Mouse (Mus musculus): ENCODE data around the gene Metrnl. TPM values are rescaled to one million over a fixed set of nuclear protein-coding genes. Genes with fewer than 3 reads are reported as not detected.

Metrnl gene
- polyA plus RNA-seq, 1 experiment, result 200 TPM

DNA sequence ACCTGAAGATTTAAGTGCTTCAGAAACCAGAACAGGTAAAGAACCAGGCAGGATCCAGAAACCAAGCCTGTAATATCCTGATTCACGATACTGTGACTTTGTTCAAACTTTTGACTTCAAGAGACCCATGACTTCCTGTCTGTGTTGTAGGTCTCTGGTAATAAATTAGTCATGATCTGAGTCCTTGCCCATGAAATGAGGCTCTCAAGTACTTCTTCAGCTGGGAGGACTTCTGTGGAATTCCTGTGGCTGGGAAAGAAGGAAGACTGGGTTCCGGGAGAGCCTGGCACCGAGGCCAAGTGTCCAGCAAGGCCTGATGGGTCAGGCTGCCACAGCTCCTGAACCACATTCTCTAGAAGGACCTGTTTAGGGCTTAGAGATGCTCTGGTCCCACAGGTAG lies 19.4 kb downstream of the Metrnl start:
- TF ChIP-seq POLR2A (IDR thresholded peaks at IDR 0.05; ENCODE audit: borderline replicate concordance, low read depth, low read length), result no peak
- TF ChIP-seq CTCF (IDR thresholded peaks at IDR 0.05; ENCODE audit: low read depth, low read length), result no peak
- Histone ChIP-seq H3K4me1 (ENCODE audit: control insufficient read depth, insufficient read depth, low read length) (peaks cover 56% of the 10 kb centered on the region), H3K27ac (ENCODE audit: insufficient read depth, low read depth, low read length) (peak overlapping the region; percentile 5; the same call in 1 of the 2 replicates), H3K4me3 (ENCODE audit: insufficient read depth, low read length) (no peak overlapping the region)

DNA sequence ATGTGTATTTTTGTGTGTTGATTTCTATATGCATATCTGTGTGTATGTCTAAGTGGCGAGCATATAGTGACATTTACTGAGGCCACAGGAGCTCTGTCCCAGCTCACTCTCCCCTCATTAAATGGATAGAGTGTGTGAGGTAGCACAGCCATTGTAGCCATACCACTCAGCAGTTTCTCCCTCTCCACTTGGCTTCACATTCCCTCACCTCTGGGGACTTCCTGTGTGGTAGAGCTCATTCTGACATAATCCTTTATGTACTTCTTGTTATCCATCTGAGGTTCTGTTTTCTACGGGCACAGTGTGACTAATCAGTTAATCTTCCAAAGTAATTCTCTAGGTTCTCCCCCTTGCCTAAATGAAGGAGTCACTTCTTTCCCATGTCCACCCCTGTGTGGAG lies 21.1 kb downstream of the Metrnl start:
- H3K4me3 ChIP-seq (ENCODE audit: insufficient read depth, low read length), result no peak overlapping the region
- H3K27ac ChIP-seq (ENCODE audit: insufficient read depth, low read depth, low read length), result peak overlapping the region; percentile 34
- peaks cover 61% of the 10 kb centered on the region for H3K4me1 ChIP-seq (ENCODE audit: control insufficient read depth, insufficient read depth, low read length)
- no peak for TF ChIP-seq POLR2A (IDR thresholded peaks at IDR 0.05; ENCODE audit: borderline replicate concordance, low read depth, low read length)
- TF ChIP-seq CTCF (IDR thresholded peaks at IDR 0.05; ENCODE audit: low read depth, low read length), result no peak

DNA sequence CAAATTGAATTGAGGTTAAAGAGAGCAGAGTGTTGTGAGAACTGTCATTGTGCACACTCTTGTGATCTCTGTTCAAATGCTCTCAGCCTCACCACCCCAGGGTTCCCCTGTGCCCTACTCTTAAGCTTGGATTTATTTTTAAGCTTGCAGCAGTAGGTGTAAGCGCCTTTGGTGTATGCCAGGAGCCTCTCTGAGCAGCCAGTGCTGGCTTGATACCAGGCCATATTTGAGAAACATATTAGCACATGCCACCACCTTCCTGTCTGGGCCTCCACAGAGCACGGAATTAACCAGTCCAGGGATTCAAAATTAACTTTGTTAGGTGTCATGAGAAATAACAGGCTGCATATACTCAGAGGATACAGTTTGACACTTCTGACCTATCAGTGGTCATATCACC lies 25.3 kb downstream of the Metrnl start:
- TF ChIP-seq POLR2A (IDR thresholded peaks at IDR 0.05; ENCODE audit: borderline replicate concordance, low read depth, low read length) (no peak), CTCF (IDR thresholded peaks at IDR 0.05; ENCODE audit: low read depth, low read length) (no peak)
- peaks cover 37% of the 10 kb centered on the region for H3K4me1 ChIP-seq (ENCODE audit: control insufficient read depth, insufficient read depth, low read length)
- H3K4me3 ChIP-seq (ENCODE audit: insufficient read depth, low read length), result no peak overlapping the region
- H3K27ac ChIP-seq (ENCODE audit: insufficient read depth, low read depth, low read length), result no peak overlapping the region

DNA sequence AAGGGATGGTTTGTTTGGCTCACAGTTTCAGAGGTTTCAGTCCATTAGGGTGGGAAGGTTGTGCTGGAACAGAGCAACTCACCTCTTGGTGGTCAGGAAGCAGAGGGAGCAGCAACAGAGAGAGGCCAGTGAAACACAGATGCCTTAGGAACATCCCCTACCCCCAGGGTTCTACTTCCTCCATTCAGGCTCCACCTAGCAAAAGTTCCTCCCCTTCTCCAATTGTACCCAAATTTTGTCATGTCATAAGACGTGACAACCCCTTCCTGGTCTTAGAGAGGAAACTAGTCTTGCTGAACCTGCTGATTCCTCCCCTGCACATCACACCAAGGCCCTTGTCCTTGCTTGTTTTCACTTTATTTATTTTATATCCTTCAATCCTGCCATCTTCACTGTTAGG lies 32.8 kb downstream of the Metrnl start:
- Histone ChIP-seq H3K27ac (ENCODE audit: insufficient read depth, low read depth, low read length) (peak overlapping the region; percentile 89), H3K4me1 (ENCODE audit: control insufficient read depth, insufficient read depth, low read length) (peaks cover 46% of the 10 kb centered on the region), H3K4me3 (ENCODE audit: insufficient read depth, low read length) (no peak overlapping the region)
- TF ChIP-seq CTCF (IDR thresholded peaks at IDR 0.05; ENCODE audit: low read depth, low read length) (no peak), POLR2A (IDR thresholded peaks at IDR 0.05; ENCODE audit: borderline replicate concordance, low read depth, low read length) (no peak)

DNA sequence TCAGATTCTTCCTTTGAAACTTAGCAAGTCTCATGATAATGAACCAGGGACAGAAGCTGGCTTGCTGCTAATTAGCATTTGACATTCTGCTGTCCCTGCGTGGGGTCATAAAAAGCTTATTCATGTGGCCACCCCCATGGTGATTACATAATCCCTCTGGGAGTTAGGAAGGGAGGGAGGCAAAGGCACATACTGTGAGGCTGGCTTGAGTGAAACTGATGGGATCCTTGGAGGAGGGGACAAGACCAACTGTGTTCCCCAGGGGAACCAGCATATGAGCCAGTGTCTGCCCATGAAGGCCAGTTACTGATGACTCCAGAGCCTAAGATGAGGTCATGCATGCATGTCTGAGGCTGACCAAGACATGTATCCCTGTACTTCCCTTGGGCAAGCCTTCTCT lies 33.5 kb downstream of the Metrnl start:
- Histone ChIP-seq H3K27ac (ENCODE audit: insufficient read depth, low read depth, low read length) (peak overlapping the region; percentile 89), H3K4me1 (ENCODE audit: control insufficient read depth, insufficient read depth, low read length) (peaks cover 52% of the 10 kb centered on the region), H3K4me3 (ENCODE audit: insufficient read depth, low read length) (no peak overlapping the region)
- no peak for TF ChIP-seq CTCF (IDR thresholded peaks at IDR 0.05; ENCODE audit: low read depth, low read length)
- no peak for TF ChIP-seq POLR2A (IDR thresholded peaks at IDR 0.05; ENCODE audit: borderline replicate concordance, low read depth, low read length)

DNA sequence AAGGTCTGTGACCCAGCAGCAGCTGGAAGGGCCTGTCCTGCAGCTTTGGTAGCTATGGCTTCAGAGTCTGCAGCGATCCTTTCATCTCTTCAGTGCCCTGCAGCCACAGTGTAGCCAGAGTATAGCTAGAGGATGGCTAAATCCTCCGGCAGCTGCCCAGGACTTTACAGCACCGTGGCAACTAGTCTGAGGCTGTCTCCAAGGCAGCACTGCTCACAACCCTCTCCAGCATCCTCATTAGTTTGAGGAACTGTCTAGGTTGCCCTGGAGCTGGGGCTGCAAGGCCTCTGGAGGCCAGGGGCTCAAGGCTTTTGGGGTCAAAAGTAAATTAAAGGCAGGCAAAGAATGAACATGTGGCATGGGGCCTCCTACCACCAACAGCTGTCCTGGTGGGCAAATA lies 37.3 kb downstream of the Metrnl start:
- TF ChIP-seq CTCF (IDR thresholded peaks at IDR 0.05; ENCODE audit: low read depth, low read length) (no peak), POLR2A (IDR thresholded peaks at IDR 0.05; ENCODE audit: borderline replicate concordance, low read depth, low read length) (no peak)
- Histone ChIP-seq H3K4me1 (ENCODE audit: control insufficient read depth, insufficient read depth, low read length) (peaks cover 75% of the 10 kb centered on the region), H3K4me3 (ENCODE audit: insufficient read depth, low read length) (no peak overlapping the region), H3K27ac (ENCODE audit: insufficient read depth, low read depth, low read length) (no peak overlapping the region)

DNA sequence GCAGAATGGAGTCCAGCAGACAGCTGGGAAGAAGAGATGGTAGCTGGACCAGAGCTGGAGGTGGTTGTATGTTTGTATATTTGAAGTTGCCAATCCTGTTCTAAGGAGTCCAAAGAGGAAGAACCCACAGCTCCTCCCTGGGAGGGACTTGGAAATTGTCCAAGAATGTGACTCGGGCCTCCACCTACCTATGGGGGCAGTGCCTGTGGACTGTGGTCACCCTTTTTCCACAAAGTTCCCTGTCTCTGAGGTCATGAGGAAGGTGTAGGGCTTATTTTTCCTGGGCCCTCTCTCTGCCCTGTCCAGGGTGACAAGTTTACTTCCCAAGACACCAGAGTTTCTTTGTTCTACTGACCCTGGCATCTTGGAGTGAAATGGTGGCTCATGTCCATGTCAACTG lies 39.6 kb downstream of the Metrnl start:
- no peak overlapping the region for H3K4me3 ChIP-seq (ENCODE audit: insufficient read depth, low read length)
- TF ChIP-seq POLR2A (IDR thresholded peaks at IDR 0.05; ENCODE audit: borderline replicate concordance, low read depth, low read length), result no peak
- TF ChIP-seq CTCF (IDR thresholded peaks at IDR 0.05; ENCODE audit: low read depth, low read length), result no peak
- H3K4me1 ChIP-seq (ENCODE audit: control insufficient read depth, insufficient read depth, low read length), result peaks cover 71% of the 10 kb centered on the region
- peak overlapping the region; percentile 97 for H3K27ac ChIP-seq (ENCODE audit: insufficient read depth, low read depth, low read length)

DNA sequence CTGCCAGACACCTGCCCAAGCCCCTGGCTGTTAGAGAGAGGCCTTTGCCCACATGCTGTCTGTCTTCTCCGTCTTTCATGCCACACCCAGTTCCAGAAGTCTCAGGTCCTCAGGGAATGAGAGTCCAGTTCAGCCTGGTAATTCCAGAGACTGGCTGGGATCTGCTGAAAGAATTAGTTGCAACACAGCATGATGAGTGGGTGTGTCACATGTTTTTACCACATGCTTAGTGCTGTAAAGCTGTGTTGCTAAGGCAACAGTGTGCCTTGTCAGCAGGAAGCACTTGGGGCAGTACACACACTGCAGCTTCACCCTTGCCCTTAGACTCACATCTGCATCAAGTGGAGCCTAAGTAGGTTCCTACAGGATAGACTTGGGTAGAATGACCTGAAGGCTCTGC lies 40.1 kb downstream of the Metrnl start:
- no peak overlapping the region for H3K4me3 ChIP-seq (ENCODE audit: insufficient read depth, low read length)
- peak overlapping the region; percentile 97 for H3K27ac ChIP-seq (ENCODE audit: insufficient read depth, low read depth, low read length)
- no peak for TF ChIP-seq CTCF (IDR thresholded peaks at IDR 0.05; ENCODE audit: low read depth, low read length)
- H3K4me1 ChIP-seq (ENCODE audit: control insufficient read depth, insufficient read depth, low read length), result peaks cover 70% of the 10 kb centered on the region

DNA sequence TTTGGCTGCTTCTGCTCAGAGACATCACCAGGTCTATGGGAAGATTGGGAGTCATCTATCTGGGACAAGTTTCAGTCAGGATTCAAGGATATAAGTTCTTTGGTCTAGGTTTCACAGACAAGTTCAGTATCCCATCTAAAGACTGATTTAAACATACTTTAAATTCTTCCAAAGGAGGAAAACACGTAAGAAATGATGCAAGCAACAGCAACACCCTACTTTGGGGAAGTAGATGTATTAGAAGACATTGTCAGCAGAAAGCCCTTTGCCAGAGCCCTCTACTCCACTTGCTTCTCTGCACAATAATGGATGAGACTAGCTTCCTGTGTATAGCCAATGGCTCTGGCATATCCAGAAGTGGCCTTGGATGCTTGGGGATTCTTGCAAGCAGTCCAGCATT lies 41.8 kb downstream of the Metrnl start:
- peaks cover 79% of the 10 kb centered on the region for H3K4me1 ChIP-seq (ENCODE audit: control insufficient read depth, insufficient read depth, low read length)
- peak overlapping the region; percentile 99 for H3K27ac ChIP-seq (ENCODE audit: insufficient read depth, low read depth, low read length)
- TF ChIP-seq POLR2A (IDR thresholded peaks at IDR 0.05; ENCODE audit: borderline replicate concordance, low read depth, low read length), result no peak
- TF ChIP-seq CTCF (IDR thresholded peaks at IDR 0.05; ENCODE audit: low read depth, low read length), result no peak
- no peak overlapping the region for H3K4me3 ChIP-seq (ENCODE audit: insufficient read depth, low read length)

DNA sequence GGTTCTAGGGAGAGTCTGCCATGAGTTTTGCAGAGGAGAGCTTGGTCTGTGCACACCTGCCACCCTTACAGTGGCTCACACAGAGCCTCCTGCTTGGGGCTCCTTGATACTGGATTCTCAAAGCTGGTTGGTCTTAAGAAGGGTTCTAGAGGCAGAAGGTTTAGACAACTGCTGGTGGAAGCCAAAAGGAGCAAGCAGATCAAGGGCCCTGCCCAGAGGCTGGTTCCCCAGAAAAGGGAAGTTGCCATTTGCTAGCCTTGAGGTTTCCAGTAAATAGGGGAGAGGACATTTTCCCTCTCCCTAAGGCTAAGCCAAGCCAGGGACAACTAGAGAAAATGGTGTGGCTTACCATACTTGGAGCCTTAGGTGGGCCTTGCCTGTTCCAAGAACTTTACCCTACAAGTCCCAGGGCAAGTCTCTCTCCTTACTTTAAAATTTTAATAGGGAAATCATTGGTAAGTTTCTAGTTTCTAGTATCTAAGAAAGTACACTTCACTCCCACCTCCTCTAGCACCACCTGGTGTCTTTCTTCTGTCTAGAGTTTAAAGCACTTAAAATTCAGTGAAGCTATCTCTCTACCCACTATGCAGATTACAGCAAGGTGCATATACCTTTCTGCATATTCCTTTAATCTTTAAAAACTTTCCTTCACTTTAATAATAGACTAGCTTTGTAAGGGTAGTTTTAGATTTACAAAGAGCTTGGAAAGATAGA lies 42.7 kb downstream of the Metrnl start:
- Histone ChIP-seq H3K4me3 (ENCODE audit: insufficient read depth, low read length) (no peak overlapping the region), H3K4me1 (ENCODE audit: control insufficient read depth, insufficient read depth, low read length) (peaks cover 73% of the 10 kb centered on the region), H3K27ac (ENCODE audit: insufficient read depth, low read depth, low read length) (peak overlapping the region; percentile 99)
- no peak for TF ChIP-seq POLR2A (IDR thresholded peaks at IDR 0.05; ENCODE audit: borderline replicate concordance, low read depth, low read length)
- TF ChIP-seq CTCF (IDR thresholded peaks at IDR 0.05; ENCODE audit: low read depth, low read length), result no peak

Measured in bone marrow macrophage, adult 2 months (primary cell).